Mouse (Mus musculus): ENCODE data around the gene Lrrc23. TPM values are rescaled to one million over a fixed set of nuclear protein-coding genes. Genes with fewer than 3 reads are reported as not detected.

Lrrc23 gene
- total RNA-seq (2023), result not detected

DNA sequence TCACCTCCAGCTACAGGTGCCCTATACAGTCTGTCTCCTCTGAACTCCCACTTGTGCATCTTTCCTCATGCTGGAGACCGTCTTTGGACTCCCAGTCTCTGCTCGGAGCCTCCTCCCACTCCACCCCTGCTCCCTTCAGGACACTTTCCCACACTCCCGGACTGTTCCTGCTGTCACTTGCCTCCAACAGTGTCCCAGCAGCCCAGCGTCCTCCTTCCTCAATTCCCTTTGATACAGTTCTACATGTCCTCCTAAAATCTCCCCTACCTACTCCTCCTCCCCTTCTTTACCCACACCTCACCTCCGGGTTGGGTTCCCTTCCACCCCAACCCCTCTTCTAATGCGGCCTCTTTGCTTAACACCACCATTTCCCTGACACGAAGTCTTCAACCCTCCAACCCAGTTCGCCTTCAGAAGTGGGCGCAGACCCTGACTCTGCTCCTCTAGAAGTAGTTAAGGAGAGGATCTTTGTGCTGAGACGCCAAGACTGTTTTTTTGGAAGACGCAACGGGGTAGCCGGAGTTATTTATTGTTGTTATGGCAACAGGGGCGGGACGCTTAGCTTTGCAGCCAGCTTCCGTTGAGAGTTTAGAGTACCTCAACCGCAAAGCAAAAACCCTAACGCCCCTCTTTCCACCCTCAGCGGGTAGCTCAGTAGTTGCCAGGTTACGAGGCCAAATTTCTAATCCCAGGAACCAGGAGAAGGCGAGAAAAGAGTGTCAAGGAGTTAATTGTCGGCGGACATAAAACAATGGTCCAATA is at the start of gene Lrrc23:
Gene Lrrc23 (minus strand): TSS at position 506 of the 762 bp plus-strand sequence.

GRCm38 (mm10) chr6:124813933-124814332 is 34.4 kb upstream of the Lrrc23 start, which contains the start of gene Tpi1:
Gene Tpi1, minus strand, starts transcription at chr6:124814296.

GRCm38 (mm10) chr6:124808358-124809012 is 29.0 kb upstream of the Lrrc23 start, which contains the start of gene Spsb2:
Gene Spsb2, plus strand, starts transcription at chr6:124808661.

GRCm38 (mm10) chr6:124769101-124769765 is 10.3 kb downstream of the Lrrc23 start, which contains the start of gene Eno2:
Gene Eno2, minus strand, starts transcription at chr6:124769673.

DNA sequence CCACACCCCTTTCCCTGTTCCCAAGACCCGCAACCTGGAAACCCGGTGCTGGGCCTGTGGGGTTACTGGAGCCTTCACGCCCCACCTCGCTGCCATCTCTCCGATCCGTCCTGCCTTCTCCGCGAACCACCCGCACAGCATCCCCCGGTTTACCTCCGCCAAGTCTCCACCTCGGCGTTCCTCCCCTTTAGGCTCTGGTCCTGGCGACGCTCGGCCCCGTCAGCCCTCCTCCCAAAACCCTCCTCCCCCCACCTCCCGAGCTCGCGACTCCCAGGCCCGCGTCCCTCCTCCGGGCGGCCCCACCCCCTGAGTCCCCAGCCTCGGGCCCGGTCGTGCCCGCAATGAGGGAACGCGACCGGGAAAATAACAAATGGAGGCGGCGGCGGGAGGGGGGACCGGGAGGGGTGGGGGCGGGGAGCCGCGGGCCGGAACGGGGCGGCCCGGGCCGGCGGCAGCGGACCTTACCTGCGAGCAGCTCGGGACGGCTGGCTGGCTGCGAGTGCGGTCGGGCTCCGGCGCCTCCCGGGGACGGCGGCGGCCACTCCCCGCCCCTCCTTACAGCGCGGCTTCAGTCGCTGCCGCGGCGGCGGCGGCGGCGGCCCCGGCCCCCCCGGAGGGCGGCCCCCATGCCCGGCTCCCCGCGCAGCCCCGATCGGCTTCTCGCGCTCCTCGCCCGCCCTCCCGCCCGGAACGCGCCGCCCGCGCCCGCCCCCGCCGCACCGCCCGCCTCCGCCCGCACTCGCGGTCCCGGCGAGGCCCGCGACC is 23.5 kb downstream of the Lrrc23 start, which contains the start of the genes Gm45234 and Atn1:
Gene Gm45234 (minus strand): TSS at position 191 of the 765 bp plus-strand sequence.
Gene Atn1 (minus strand): TSS at position 694 of the 765 bp plus-strand sequence.

GRCm38 (mm10) chr6:124740888-124741761 is 38.4 kb downstream of the Lrrc23 start, which contains the start of gene Grcc10:
Gene Grcc10, minus strand, starts transcription at chr6:124741374.

GRCm38 (mm10) chr6:124738511-124739023 is 41.0 kb downstream of the Lrrc23 start, which contains the start of gene Ptpn6:
Gene Ptpn6, minus strand, starts transcription at chr6:124738714.

Other genes with a start within 250 kb of the Lrrc23 start
- gene C1s1, start 237.4 kb downstream of the Lrrc23 start, total RNA-seq (2023), result not detected
- under 1 TPM; 0.71 to 0.80 TPM for gene C1rb, start 209.4 kb downstream of the Lrrc23 start, total RNA-seq (2023)
- gene C1s2, start 143.6 kb downstream of the Lrrc23 start, total RNA-seq (2023), result not detected
- gene Lpcat3, start 116.7 kb downstream of the Lrrc23 start, total RNA-seq (2023), result 10 to 100 TPM; 39.7 to 48.9 TPM
- gene Emg1, start 67.5 kb downstream of the Lrrc23 start, total RNA-seq (2023), result 10 to 100 TPM; 49.4 to 59.1 TPM
- gene Phb2, start 67.4 kb downstream of the Lrrc23 start, total RNA-seq (2023), result 100 to 1,000 TPM; 104 to 117 TPM
- 100 to 1,000 TPM; 415 to 423 TPM for gene Ptpn6, start 41.0 kb downstream of the Lrrc23 start, total RNA-seq (2023)
- gene Grcc10, start 38.4 kb downstream of the Lrrc23 start, total RNA-seq (2023), result 100 to 1,000 TPM; 118 to 130 TPM
- not detected for gene Gm45234, start 23.7 kb downstream of the Lrrc23 start, total RNA-seq (2023)
- gene Atn1, start 23.2 kb downstream of the Lrrc23 start, total RNA-seq (2023), result 10 to 100 TPM; 28.0 to 34.6 TPM
- not detected for gene Eno2, start 10.1 kb downstream of the Lrrc23 start, total RNA-seq (2023)
- gene Spsb2, start 28.9 kb upstream of the Lrrc23 start, total RNA-seq (2023), result 10 to 100 TPM; 22.1 to 22.7 TPM
- 100 to 1,000 TPM; 120 to 136 TPM for gene Tpi1, start 34.6 kb upstream of the Lrrc23 start, total RNA-seq (2023)
- 10 to 100 TPM; 59.3 TPM for gene Usp5, start 49.8 kb upstream of the Lrrc23 start, total RNA-seq (2023)
- 10 to 100 TPM; 63.3 to 71.4 TPM for gene Cdca3, start 49.8 kb upstream of the Lrrc23 start, total RNA-seq (2023)
- gene Gnb3, start 60.5 kb upstream of the Lrrc23 start, total RNA-seq (2023), result not detected
- gene P3h3, start 78.0 kb upstream of the Lrrc23 start, total RNA-seq (2023), result under 1 TPM; 0.42 to 0.64 TPM
- not detected for gene Gpr162, start 84.3 kb upstream of the Lrrc23 start, total RNA-seq (2023)
- under 1 TPM; 0.20 to 0.29 TPM for gene Cd4, start 108.5 kb upstream of the Lrrc23 start, total RNA-seq (2023)
- gene Lag3, start 132.0 kb upstream of the Lrrc23 start, total RNA-seq (2023), result under 1 TPM; 0.37 to 0.73 TPM
- gene Ptms, start 140.4 kb upstream of the Lrrc23 start, total RNA-seq (2023), result 100 to 1,000 TPM; 106 to 150 TPM
- 10 to 100 TPM; 92.0 to 97.0 TPM for gene Mlf2, start 151.7 kb upstream of the Lrrc23 start, total RNA-seq (2023)
- 10 to 100 TPM; 17.3 to 22.6 TPM for gene Cops7a, start 185.8 kb upstream of the Lrrc23 start, total RNA-seq (2023)
- not detected for gene Pianp, start 217.0 kb upstream of the Lrrc23 start, total RNA-seq (2023)
- gene Zfp384, start 229.4 kb upstream of the Lrrc23 start, total RNA-seq (2023), result 10 to 100 TPM; 68.6 to 81.0 TPM

All from neutrophil, adult 59 days (primary cell).